Mouse (Mus musculus): ENCODE measurements around the gene Mef2c. TPM values are rescaled to one million over a fixed set of nuclear protein-coding genes. Genes with fewer than 3 reads are reported as not detected.

The Mef2c gene
- total and polyA plus RNA-seq, 2 experiments from 2014 or later = 69.0 to 81.9 TPM

DNA sequence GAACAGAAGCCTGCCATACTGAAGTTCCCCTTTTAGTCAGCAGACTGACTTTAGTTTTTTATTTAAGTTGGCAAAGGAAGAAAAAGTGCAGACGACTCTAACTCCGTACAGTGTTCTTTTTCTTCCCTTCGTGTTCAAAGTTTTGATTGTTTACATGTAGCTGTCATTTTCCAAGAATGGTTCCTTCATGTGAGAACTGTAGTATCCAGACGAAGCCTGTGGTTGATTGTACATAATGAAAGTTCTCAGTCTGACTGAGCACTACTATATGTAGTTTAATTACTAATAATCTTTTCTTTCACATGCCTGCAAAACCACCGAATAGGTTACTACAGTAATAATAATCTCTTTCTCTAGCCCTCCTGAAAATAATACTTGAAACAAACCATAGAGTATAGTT is 68.6 kb downstream of the Mef2c start:
- Histone ChIP-seq H3K27ac (ENCODE audit: low read depth) (peak overlapping the region; percentile 91), H3K9ac (replicated peaks; ENCODE audit: low read depth, low read length) (peak overlapping the region; percentile 58), H3K9me3 (replicated peaks; ENCODE audit: control insufficient read depth, low read length) (no peaks in the 10 kb centered on the region), H3K4me2 (ENCODE audit: low read depth, low read length) (peak overlapping the region; percentile 52), H3K36me3 (replicated peaks; ENCODE audit: control insufficient read depth, insufficient read depth, low read length) (no peaks in the 10 kb centered on the region), H3K27me3 (ENCODE audit: control insufficient read depth, insufficient read depth, low read length) (no peaks in the 10 kb centered on the region), H3K4me3 (ENCODE audit: low read depth, low read length) (peak overlapping the region; percentile 15), H3K4me1 (ENCODE audit: control insufficient read depth, insufficient read depth) (peaks cover 59% of the 10 kb centered on the region)
- 33% methylated on average over 5 of the region's 5 CpGs for WGBS
- TF ChIP-seq EP300 (IDR thresholded peaks at IDR 0.05; ENCODE audit: low read depth) = no peak
- TF ChIP-seq CTCF (IDR thresholded peaks at IDR 0.05; ENCODE audit: low read depth) = no peak
- DNase-seq (ENCODE audit: low spot score) (no peak), ATAC-seq (ENCODE audit: insufficient read depth, low read depth) (0 out of 2 replicates have a peak, but pooled peaks have one; percentile 4)

DNA sequence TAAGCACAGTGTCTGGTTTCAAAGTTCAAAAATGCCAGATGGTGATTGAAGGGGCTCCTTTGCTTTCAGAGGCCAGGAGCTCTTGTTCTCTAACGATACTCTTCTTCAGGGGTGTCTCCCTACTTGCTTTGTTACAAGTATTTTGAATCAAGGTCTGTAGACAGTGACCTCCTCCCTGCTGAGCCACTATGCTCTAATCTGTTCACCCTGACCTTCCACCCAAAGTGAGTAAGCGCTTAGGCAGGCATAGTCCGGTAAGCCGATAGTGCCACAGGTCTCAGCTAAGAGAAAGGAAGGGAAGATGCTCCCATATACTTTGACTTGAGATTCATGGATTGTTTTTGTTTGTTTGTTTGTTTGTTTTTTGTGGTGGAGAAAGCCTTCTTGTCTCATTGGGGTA is 69.5 kb downstream of the Mef2c start:
- no peaks in the 10 kb centered on the region for H3K9me3 ChIP-seq (replicated peaks; ENCODE audit: control insufficient read depth, low read length)
- peak overlapping the region; percentile 82 for H3K27ac ChIP-seq (ENCODE audit: low read depth)
- H3K4me1 ChIP-seq (ENCODE audit: control insufficient read depth, insufficient read depth) = peaks cover 59% of the 10 kb centered on the region
- H3K27me3 ChIP-seq (ENCODE audit: control insufficient read depth, insufficient read depth, low read length) = no peaks in the 10 kb centered on the region
- no peak overlapping the region for H3K4me3 ChIP-seq (ENCODE audit: low read depth, low read length)
- WGBS = 26% methylated on average over 4 of the region's 4 CpGs
- 0 out of 2 replicates have a peak overlapping the region, but pooled peaks have one; percentile 5 for H3K9ac ChIP-seq (replicated peaks; ENCODE audit: low read depth, low read length)
- peak overlapping the region; percentile 51 for H3K4me2 ChIP-seq (ENCODE audit: low read depth, low read length)
- TF ChIP-seq EP300 (IDR thresholded peaks at IDR 0.05; ENCODE audit: low read depth) (no peak), CTCF (IDR thresholded peaks at IDR 0.05; ENCODE audit: low read depth) (no peak)
- DNase-seq (ENCODE audit: low spot score) (peak; percentile 59), ATAC-seq (ENCODE audit: insufficient read depth, low read depth) (peak; percentile 50; the same call in 1 of the 2 replicates)
- H3K36me3 ChIP-seq (replicated peaks; ENCODE audit: control insufficient read depth, insufficient read depth, low read length) = no peaks in the 10 kb centered on the region

DNA sequence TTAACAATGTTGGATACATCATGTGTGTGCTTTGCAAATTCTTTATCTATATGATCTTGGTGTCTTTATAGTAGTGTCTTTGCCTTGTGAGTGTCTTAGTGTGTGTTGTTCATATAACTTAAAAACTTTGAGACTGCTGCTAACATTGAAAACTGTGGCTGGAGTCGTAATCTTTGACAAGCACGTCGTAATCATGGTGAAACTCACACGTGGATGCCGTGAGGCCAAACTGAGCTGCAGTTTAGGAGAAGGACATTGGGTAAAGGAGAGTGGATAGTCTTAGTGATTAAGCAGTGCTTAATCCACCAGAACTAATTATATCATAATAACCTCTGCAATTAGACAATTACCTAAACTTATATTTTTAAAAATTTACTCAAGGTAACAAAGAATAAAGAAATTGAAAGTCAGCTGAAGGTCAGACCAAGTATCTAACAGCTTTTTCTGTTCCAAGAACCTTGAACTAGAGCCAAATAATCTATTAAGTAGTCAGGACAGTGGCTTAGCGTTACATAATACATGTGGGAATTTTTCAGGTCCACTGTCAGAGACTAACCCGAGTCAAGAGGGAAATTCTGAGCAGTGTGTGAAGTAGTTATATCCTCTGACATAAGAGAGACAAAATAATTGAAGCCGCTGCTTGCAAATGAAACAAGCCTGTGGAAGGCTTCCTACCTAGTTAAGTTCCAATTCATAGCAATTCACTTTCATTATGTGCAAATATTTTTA is 70.2 kb downstream of the Mef2c start:
- Histone ChIP-seq H3K27ac (ENCODE audit: low read depth) (peak overlapping the region; percentile 82), H3K9me3 (replicated peaks; ENCODE audit: control insufficient read depth, low read length) (no peaks in the 10 kb centered on the region), H3K27me3 (ENCODE audit: control insufficient read depth, insufficient read depth, low read length) (no peaks in the 10 kb centered on the region), H3K9ac (replicated peaks; ENCODE audit: low read depth, low read length) (no peak overlapping the region), H3K4me2 (ENCODE audit: low read depth, low read length) (peak overlapping the region; percentile 51), H3K4me3 (ENCODE audit: low read depth, low read length) (peak overlapping the region; percentile 16; the same call in 1 of the 2 replicates), H3K4me1 (ENCODE audit: control insufficient read depth, insufficient read depth) (peaks cover 52% of the 10 kb centered on the region), H3K36me3 (replicated peaks; ENCODE audit: control insufficient read depth, insufficient read depth, low read length) (no peaks in the 10 kb centered on the region)
- TF ChIP-seq CTCF (IDR thresholded peaks at IDR 0.05; ENCODE audit: low read depth) = no peak
- TF ChIP-seq EP300 (IDR thresholded peaks at IDR 0.05; ENCODE audit: low read depth) = no peak
- ATAC-seq (ENCODE audit: insufficient read depth, low read depth) (peak; percentile 54), DNase-seq (ENCODE audit: low spot score) (peak; percentile 75)
- 5% methylated on average over 8 of the region's 8 CpGs for WGBS

DNA sequence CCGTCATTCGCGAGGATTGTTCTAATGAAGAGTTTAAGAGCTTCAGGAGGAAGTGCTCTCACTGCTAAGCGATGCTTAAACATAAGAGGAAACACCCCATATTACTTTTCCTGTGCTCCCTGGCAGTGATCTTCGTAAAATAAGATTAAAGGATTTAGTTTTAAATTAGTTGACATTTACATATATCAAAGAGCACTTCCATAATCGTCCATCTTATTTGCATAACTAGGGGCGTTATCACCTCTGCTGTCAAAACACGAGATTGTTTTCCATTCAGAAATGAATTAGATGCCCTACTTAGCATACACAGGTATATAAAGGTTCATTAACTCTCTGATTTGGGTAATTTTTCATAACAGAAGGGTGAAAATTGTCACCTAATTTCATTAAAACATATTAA is 71.0 kb downstream of the Mef2c start:
- WGBS = 54% methylated on average over 8 of the region's 8 CpGs
- H3K27me3 ChIP-seq (ENCODE audit: control insufficient read depth, insufficient read depth, low read length) = no peaks in the 10 kb centered on the region
- no peak for DNase-seq (ENCODE audit: low spot score)
- no peaks in the 10 kb centered on the region for H3K36me3 ChIP-seq (replicated peaks; ENCODE audit: control insufficient read depth, insufficient read depth, low read length)
- no peak overlapping the region for H3K9ac ChIP-seq (replicated peaks; ENCODE audit: low read depth, low read length)
- peak overlapping the region; percentile 65 for H3K27ac ChIP-seq (ENCODE audit: low read depth)
- H3K4me1 ChIP-seq (ENCODE audit: control insufficient read depth, insufficient read depth) = peaks cover 44% of the 10 kb centered on the region
- TF ChIP-seq CTCF (IDR thresholded peaks at IDR 0.05; ENCODE audit: low read depth) (no peak), EP300 (IDR thresholded peaks at IDR 0.05; ENCODE audit: low read depth) (no peak)
- H3K9me3 ChIP-seq (replicated peaks; ENCODE audit: control insufficient read depth, low read length) = no peaks in the 10 kb centered on the region
- no peak for ATAC-seq (ENCODE audit: insufficient read depth, low read depth)
- H3K4me3 ChIP-seq (ENCODE audit: low read depth, low read length) = peak overlapping the region; percentile 16; the same call in 1 of the 2 replicates
- peak overlapping the region; percentile 53 for H3K4me2 ChIP-seq (ENCODE audit: low read depth, low read length)

DNA sequence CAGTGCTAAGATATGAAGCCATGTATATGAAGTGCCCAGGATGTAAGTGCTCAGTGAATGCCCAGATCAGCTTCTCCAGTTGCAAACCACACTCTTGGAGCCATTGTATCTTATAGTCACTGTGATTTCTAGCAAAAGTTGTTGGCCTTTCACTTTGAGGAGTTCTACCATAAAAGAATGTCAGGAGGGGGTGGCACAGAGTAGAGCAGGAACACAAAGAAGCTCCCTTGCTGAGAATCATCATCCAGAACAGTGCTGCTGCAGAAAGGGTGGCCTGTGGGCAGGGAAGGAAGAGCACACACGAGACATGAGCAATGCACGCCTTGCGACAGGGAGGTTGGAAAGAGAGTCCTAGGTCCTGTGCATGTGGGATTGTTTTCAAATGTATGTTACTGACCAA is 75.6 kb downstream of the Mef2c start:
- H3K9ac ChIP-seq (replicated peaks; ENCODE audit: low read depth, low read length) = no peak overlapping the region
- H3K4me2 ChIP-seq (ENCODE audit: low read depth, low read length) = no peak overlapping the region
- no peaks in the 10 kb centered on the region for H3K36me3 ChIP-seq (replicated peaks; ENCODE audit: control insufficient read depth, insufficient read depth, low read length)
- H3K27me3 ChIP-seq (ENCODE audit: control insufficient read depth, insufficient read depth, low read length) = no peaks in the 10 kb centered on the region
- TF ChIP-seq EP300 (IDR thresholded peaks at IDR 0.05; ENCODE audit: low read depth) (no peak), CTCF (IDR thresholded peaks at IDR 0.05; ENCODE audit: low read depth) (no peak)
- DNase-seq (ENCODE audit: low spot score) = no peak
- H3K4me3 ChIP-seq (ENCODE audit: low read depth, low read length) = no peak overlapping the region
- no peaks in the 10 kb centered on the region for H3K9me3 ChIP-seq (replicated peaks; ENCODE audit: control insufficient read depth, low read length)
- H3K27ac ChIP-seq (ENCODE audit: low read depth) = no peak overlapping the region
- 87% methylated on average over 3 of the region's 3 CpGs for WGBS
- peaks cover 11% of the 10 kb centered on the region for H3K4me1 ChIP-seq (ENCODE audit: control insufficient read depth, insufficient read depth)
- no peak for ATAC-seq (ENCODE audit: insufficient read depth, low read depth)

Measured in heart, postnatal 0 days (tissue).